Mouse (Mus musculus): Measurements from ENCODE around the gene Glcci1. TPM values are rescaled to one million over a fixed set of nuclear protein-coding genes. Genes with fewer than 3 reads are reported as not detected.

Gene Glcci1
- polyA plus RNA-seq, 1 experiment = 0.84 TPM

DNA sequence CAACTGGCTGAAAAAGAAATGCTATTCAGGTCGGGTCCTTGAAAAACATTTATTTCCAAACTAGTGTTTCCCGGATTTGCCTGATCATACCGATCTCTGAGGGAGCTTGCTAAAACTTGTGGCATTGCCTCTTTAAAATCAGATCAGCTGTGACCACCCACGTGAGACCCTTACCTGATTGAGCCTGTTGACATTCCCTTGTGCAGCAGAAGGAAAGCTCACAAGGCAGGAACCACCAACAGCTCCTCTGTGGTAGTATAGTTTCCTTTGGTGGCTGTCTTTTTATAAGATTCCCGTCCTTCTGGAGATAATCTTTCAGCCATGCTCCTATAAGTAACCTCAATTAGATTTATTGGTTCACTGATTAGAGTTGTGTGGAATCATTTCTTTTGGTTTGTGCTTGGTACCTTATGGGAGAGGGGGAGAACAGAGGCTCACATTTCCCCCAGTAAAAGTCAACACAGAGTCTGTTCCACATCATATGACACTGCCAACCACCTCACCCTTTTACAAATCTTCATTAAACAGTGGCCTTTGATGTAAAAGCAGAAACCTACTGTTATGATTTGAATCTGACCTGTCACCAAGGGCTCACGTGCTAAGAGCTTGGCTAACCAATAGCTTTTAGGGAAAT is 12.0 kb upstream of the Glcci1 start:
- Histone ChIP-seq H3K36me3 (ENCODE audit: control insufficient read depth, insufficient read depth) (no peaks in the 10 kb centered on the region), H3K79me2 (ENCODE audit: control insufficient read depth, insufficient read depth) (no peaks in the 10 kb centered on the region), H3K4me2 (ENCODE audit: low read depth) (no peak overlapping the region), H3ac (ENCODE audit: control insufficient read depth, insufficient read length) (no peak overlapping the region), H3K4me3 (no peak overlapping the region), H3K27me3 (ENCODE audit: control insufficient read depth, insufficient read depth, insufficient read length) (no peaks in the 10 kb centered on the region)
- no peak for TF ChIP-seq TCF12 (IDR thresholded peaks at IDR 0.05; ENCODE audit: insufficient read depth, poor library complexity, severe bottlenecking)
- no peak for TF ChIP-seq POLR2AphosphoS2 (IDR thresholded peaks at IDR 0.05; ENCODE audit: insufficient read length, low read depth)
- no peak for TF ChIP-seq CEBPB (IDR thresholded peaks at IDR 0.05; ENCODE audit: insufficient read depth, poor library complexity, severe bottlenecking)
- TF ChIP-seq E2F4 (IDR thresholded peaks at IDR 0.05; ENCODE audit: insufficient read depth) = no peak
- TF ChIP-seq SRF (IDR thresholded peaks at IDR 0.05; ENCODE audit: control insufficient read depth, insufficient read length, low read depth) = no peak
- no peak for TF ChIP-seq MYOG (IDR thresholded peaks at IDR 0.05; ENCODE audit: control insufficient read depth in 1 of 3, insufficient read depth in 1 of 3, insufficient read length in 2 of 3, low read depth in 2 of 3)
- no peak for TF ChIP-seq POLR2A (IDR thresholded peaks at IDR 0.05; ENCODE audit: insufficient read length, low read depth)
- no peak for TF ChIP-seq USF1 (IDR thresholded peaks at IDR 0.05; ENCODE audit: low read depth)

DNA sequence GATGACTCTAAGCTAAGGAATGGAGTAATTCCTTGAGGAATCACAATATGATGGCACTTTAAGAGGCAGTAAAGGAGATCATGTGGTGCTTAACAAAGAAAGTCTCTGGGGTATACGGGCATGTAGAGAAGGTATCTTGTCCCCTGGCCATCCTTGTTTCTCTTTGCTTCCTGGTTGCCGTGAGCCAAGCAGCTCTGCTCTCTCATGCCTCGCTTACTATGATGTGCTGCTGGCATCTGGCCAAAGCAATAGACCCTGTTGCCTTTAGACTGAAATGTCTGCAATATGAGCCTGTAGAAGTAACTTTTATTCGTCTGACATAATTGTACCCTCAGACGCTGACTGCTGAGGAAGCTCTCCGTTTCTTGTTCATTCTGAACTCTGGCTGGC is 11.5 kb upstream of the Glcci1 start:
- Histone ChIP-seq H3K27me3 (ENCODE audit: control insufficient read depth, insufficient read depth, insufficient read length) (no peaks in the 10 kb centered on the region), H3ac (ENCODE audit: control insufficient read depth, insufficient read length) (no peak overlapping the region), H3K79me2 (ENCODE audit: control insufficient read depth, insufficient read depth) (no peaks in the 10 kb centered on the region), H3K36me3 (ENCODE audit: control insufficient read depth, insufficient read depth) (no peaks in the 10 kb centered on the region), H3K4me2 (ENCODE audit: low read depth) (no peak overlapping the region), H3K4me3 (no peak overlapping the region)
- TF ChIP-seq MYOD1 (IDR thresholded peaks at IDR 0.05; ENCODE audit: control insufficient read depth in 1 of 3, insufficient read length in 2 of 3, low read depth in 2 of 3) (no peak), SRF (IDR thresholded peaks at IDR 0.05; ENCODE audit: control insufficient read depth, insufficient read length, low read depth) (no peak), TCF12 (IDR thresholded peaks at IDR 0.05; ENCODE audit: insufficient read depth, poor library complexity, severe bottlenecking) (no peak), E2F4 (IDR thresholded peaks at IDR 0.05; ENCODE audit: insufficient read depth) (no peak), MYOG (IDR thresholded peaks at IDR 0.05; ENCODE audit: control insufficient read depth in 1 of 3, insufficient read depth in 1 of 3, insufficient read length in 2 of 3, low read depth in 2 of 3) (no peak), REST (IDR thresholded peaks at IDR 0.05; ENCODE audit: insufficient read depth, insufficient read length) (no peak), TCF3 (IDR thresholded peaks at IDR 0.05; ENCODE audit: insufficient read length, low read depth) (no peak), USF1 (IDR thresholded peaks at IDR 0.05; ENCODE audit: low read depth) (no peak), POLR2AphosphoS2 (IDR thresholded peaks at IDR 0.05; ENCODE audit: insufficient read length, low read depth) (no peak), POLR2A (IDR thresholded peaks at IDR 0.05; ENCODE audit: insufficient read length, low read depth) (no peak), CEBPB (IDR thresholded peaks at IDR 0.05; ENCODE audit: insufficient read depth, poor library complexity, severe bottlenecking) (no peak), MAX (IDR thresholded peaks at IDR 0.05; ENCODE audit: low read depth) (no peak)

DNA sequence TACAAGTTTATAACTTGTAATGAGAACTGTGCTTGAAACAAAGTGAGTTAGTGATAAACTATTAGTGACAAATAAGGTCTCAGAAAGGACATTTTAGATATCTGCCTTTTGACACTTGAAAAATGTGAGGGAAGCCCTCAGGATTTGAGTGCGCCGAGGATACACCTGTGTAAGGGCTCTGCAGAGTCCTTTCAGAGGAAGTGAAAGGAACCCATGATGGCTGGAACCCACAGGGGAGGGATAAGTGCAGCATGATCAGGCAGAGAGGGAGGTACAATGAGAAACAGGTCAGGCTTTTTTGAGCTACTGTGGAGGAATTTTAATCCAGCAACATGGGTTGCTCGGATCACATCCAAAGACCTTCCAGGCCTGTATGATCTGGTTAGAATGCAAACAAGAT is 10.4 kb upstream of the Glcci1 start:
- no peaks in the 10 kb centered on the region for H3K36me3 ChIP-seq (ENCODE audit: control insufficient read depth, insufficient read depth)
- no peak overlapping the region for H3K4me3 ChIP-seq
- H3K79me2 ChIP-seq (ENCODE audit: control insufficient read depth, insufficient read depth) = no peaks in the 10 kb centered on the region
- H3K4me2 ChIP-seq (ENCODE audit: low read depth) = no peak overlapping the region
- H3K27me3 ChIP-seq (ENCODE audit: control insufficient read depth, insufficient read depth, insufficient read length) = no peaks in the 10 kb centered on the region
- TF ChIP-seq MYOD1 (IDR thresholded peaks at IDR 0.05; ENCODE audit: control insufficient read depth in 1 of 3, insufficient read length in 2 of 3, low read depth in 2 of 3) (no peak), SRF (IDR thresholded peaks at IDR 0.05; ENCODE audit: control insufficient read depth, insufficient read length, low read depth) (no peak), MAX (IDR thresholded peaks at IDR 0.05; ENCODE audit: low read depth) (no peak), POLR2AphosphoS2 (IDR thresholded peaks at IDR 0.05; ENCODE audit: insufficient read length, low read depth) (no peak)
- H3ac ChIP-seq (ENCODE audit: control insufficient read depth, insufficient read length) = no peak overlapping the region

DNA sequence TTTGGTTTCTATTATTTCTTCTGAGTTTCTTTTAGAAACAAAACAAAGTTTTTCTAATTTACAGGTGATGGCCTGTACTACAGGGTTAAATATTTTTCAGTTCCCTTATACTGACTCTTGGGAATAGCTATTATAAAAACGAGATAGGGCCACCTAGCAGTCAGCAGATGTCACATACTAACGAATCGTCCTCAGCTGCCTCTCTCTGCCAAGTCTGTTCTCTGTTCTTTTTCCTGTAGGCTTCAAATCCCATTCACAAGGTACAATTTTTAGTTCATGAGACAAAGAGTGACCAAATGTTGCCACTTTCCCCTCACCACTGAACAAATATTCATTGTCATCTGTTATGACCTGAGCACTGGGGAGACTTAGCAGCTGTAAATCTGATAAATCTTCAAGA is 5.4 kb upstream of the Glcci1 start:
- H3K27me3 ChIP-seq (ENCODE audit: control insufficient read depth, insufficient read depth, insufficient read length) = no peaks in the 10 kb centered on the region
- TF ChIP-seq E2F4 (IDR thresholded peaks at IDR 0.05; ENCODE audit: insufficient read depth) (no peak), USF1 (IDR thresholded peaks at IDR 0.05; ENCODE audit: low read depth) (no peak), POLR2AphosphoS2 (IDR thresholded peaks at IDR 0.05; ENCODE audit: insufficient read length, low read depth) (no peak), MYOG (IDR thresholded peaks at IDR 0.05; ENCODE audit: control insufficient read depth in 1 of 3, insufficient read depth in 1 of 3, insufficient read length in 2 of 3, low read depth in 2 of 3) (no peak), POLR2A (IDR thresholded peaks at IDR 0.05; ENCODE audit: insufficient read length, low read depth) (no peak), MAX (IDR thresholded peaks at IDR 0.05; ENCODE audit: low read depth) (no peak), SRF (IDR thresholded peaks at IDR 0.05; ENCODE audit: control insufficient read depth, insufficient read length, low read depth) (no peak), REST (IDR thresholded peaks at IDR 0.05; ENCODE audit: insufficient read depth, insufficient read length) (no peak), TCF3 (IDR thresholded peaks at IDR 0.05; ENCODE audit: insufficient read length, low read depth) (no peak), TCF12 (IDR thresholded peaks at IDR 0.05; ENCODE audit: insufficient read depth, poor library complexity, severe bottlenecking) (no peak), MYOD1 (IDR thresholded peaks at IDR 0.05; ENCODE audit: control insufficient read depth in 1 of 3, insufficient read length in 2 of 3, low read depth in 2 of 3) (no peak), CEBPB (IDR thresholded peaks at IDR 0.05; ENCODE audit: insufficient read depth, poor library complexity, severe bottlenecking) (no peak)
- H3K4me3 ChIP-seq = no peak overlapping the region
- no peaks in the 10 kb centered on the region for H3K79me2 ChIP-seq (ENCODE audit: control insufficient read depth, insufficient read depth)
- no peak overlapping the region for H3ac ChIP-seq (ENCODE audit: control insufficient read depth, insufficient read length)
- H3K4me2 ChIP-seq (ENCODE audit: low read depth) = no peak overlapping the region
- no peaks in the 10 kb centered on the region for H3K36me3 ChIP-seq (ENCODE audit: control insufficient read depth, insufficient read depth)
